Mouse (Mus musculus) lung, postnatal 0 days (tissue): ENCODE measurements around the gene Gabrg3.

Experiments used
- CTCF ChIP-seq: IDR thresholded peaks from 2 replicates; pipeline ENCODE4 v1.5.1; 2016; ENCODE audit warnings: antibody characterized with exemption, mild to moderate bottlenecking
- EP300 ChIP-seq: IDR thresholded peaks from 2 replicates; pipeline ENCODE4 v1.6.1; 2016; ENCODE audit warnings: antibody characterized with exemption, mild to moderate bottlenecking, control low read depth

GRCm38 (mm10) chr7:57293564-57293963 lies 93.4 kb downstream of the Gabrg3 start:
- no peak for TF ChIP-seq CTCF
- no peak for TF ChIP-seq EP300
